Mouse (Mus musculus): Measurements from ENCODE around the gene Tmem86a. TPM values are rescaled to one million over a fixed set of nuclear protein-coding genes. Genes with fewer than 3 reads are reported as not detected.

Gene Tmem86a
- polyA plus RNA-seq, 2 experiments from 2014 or later = 4.5 to 6.0 TPM

DNA sequence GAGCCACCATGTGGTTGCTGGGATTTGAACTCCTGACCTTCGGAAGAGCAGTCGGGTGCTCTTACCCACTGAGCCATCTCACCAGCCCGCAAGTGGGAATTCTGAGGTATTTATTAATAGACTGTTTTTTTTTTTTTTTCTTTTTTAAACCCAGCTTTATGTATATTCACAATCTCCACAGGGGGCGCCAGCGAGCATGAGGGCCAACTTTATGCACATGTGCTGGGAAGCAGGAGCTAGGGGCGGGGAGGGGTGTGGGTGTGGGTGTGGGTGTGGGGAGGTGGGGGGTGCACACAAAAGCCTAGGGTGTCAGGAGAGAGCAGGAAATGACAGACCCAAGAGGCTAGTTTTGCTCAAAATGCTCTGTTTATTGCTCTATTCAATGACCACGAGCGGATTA is 27.1 kb downstream of the Tmem86a start:
- no peak for ATAC-seq

DNA sequence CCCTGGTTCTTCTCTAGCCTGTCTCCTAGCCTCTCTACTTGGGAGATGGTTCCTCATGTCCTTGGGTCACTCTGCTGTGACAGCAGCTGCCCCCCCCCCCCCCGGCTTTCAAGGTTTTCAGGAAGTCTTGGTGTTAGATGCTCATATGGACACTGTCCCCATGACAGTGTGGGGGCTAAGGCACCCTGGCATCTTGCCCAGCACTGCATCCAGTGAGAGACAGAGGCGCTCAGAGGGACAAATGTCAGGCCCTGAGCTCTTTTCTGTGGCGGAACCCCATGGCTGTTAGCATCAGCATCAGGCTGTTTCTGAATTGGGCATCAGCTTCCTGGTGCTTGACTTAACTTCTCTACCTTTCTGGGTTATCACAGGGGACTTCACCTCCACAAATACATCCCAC is 30.5 kb downstream of the Tmem86a start:
- no peak for ATAC-seq

DNA sequence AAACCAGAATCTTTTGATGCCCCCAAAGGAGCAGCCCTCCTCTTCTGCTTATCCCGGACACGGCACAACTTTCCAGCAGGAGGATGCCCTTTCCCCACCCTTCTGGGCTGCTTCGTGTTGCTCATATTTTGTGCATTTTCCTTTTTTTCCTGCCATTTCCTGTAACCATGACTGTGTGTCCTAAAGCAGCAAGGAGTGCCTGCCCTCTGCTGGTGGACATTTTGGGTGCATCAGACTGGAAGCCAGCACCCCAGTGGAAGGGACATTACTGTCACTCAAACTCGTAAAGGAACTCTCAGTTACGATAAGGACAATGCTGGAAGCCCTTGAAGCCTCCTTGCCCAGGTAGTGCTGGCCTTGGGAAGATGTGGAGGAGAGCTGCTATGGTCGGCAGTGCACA is 30.9 kb downstream of the Tmem86a start:
- ATAC-seq = peak; percentile 86

DNA sequence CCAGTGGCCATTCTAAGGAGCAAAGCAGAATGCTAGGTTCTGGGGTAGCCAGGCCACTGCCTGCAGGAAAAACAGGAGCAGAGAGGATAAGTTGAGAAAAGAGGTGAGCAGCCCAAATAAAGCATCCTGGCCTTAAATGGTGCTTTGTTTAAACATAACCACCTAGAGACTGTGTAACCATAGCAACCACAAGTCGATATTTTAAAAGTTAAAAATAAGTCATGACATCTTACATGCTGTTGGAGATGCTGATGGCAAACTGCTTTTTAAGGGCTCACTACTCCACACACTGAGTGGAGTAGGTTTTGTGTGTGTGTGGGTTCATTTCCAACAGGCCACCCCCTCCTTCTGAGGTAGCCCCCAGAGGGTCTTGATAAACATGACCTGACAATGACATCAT is 34.7 kb downstream of the Tmem86a start:
- ATAC-seq = no peak

DNA sequence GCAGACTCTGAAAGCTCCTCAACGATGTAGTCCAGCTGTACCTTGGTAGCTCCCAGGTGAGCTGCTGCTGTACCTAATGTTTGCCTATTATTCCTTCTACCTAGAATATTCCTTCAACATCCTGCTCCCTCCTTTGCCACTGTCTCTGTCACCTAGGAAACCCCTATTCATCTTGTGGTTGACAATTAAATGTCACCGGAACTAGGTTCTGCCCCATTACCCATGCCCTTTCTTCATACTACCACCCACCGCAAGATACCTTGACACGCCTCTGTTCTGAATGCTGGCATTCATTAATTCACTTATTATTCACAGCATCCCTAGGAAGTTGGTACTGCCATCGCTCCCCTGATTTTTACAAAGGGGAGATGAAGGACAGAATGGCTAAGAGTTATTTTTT is 43.5 kb downstream of the Tmem86a start:
- ATAC-seq = peak; percentile 73

DNA sequence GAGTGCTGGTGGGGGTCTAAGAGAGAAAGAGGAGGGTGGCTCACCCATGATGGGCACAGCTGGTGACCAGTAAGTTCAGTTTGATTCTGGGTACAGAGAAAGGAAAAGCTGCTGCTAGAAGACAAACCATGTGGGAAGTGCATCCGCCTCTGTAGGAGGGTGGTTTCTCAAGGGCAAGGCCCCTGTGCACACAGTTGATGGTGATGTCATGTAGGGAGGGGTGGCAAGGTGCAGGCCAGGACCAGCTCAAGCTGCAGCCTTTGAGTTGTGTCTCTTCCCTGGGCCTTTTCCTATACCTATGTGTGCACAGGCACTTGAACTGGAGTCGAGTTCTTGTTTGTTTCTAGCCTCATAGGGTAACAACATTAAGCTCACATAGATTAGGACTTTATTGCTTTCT is 44.6 kb downstream of the Tmem86a start:
- peak; percentile 67 for ATAC-seq

DNA sequence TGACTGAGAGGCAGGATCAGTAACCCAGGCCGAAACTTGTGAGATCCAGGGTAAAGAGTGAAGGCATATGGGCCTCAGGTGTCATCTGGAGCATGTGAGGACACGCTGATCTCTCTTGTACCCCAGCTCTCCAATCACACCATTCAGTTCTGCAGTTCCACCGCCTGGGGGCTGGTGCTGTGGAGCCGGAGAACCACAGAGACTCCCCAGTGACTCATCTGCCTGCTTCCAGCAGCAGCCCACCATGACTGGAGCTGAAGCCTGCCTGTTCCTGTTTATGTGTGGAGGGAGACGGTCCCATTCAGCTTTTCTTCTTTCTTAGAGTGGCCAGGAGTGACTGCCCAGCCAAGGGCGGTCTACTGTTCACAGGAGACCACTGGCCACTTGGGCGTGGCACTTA is 47.6 kb downstream of the Tmem86a start:
- no peak for ATAC-seq

DNA sequence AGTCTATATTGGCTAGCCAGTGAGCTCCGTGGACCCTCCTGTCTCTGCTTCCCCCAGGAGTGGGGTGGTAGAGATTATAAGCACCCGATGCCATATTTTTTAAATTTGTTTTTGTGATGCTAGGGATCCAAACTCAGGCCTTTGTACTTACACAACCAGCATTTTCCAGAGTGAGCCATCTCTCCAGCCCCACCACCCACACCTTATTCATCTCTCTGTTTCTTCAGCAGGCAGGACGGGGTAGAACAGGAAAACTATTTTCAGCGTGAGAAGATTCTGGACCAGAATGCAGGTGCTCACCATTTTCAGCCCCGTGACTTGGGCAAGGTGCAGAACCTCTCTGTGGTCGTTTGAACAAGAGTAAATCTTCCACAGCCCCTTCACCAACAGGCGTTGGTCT is 48.9 kb downstream of the Tmem86a start:
- no peak for ATAC-seq

DNA sequence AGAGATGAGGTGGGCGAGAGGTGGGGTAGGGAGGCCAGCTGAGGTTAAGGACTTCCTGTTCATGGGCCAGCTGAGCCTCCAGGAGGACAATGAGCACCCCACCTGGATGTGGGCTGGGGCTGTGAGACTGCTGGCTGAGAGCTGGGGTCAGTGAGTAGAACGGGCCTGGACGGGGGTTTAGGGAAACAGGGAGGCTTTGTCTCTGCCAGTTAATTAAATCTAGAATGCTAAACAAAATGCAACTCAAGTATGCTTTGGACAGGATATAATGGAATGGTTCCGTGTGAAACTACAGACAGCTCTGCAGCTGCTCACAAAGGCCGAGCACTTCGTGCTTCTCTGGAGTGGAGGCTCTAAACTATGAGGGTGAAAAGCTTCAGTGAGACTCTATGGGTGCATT is 50.2 kb downstream of the Tmem86a start:
- no peak for ATAC-seq

DNA sequence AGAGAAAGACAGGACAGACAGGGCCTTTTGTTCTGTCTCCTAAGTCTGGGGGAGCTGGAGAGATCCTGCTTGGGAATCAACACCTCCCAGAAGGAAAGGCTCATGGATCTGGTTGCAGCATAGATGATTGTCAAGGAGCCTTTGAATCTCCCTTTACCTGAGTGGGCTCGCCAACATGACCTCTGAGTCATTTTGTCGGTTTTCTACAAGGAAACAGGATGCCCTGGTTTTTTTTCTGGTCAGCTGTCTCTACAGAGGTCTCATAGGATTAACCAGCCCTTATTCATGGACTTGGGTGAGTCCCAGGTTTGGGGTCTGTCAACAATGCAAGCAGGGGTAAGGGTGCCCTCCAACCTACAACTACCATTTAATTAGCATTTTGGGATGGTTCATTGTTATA is 52.6 kb downstream of the Tmem86a start:
- peak; percentile 31 for ATAC-seq

DNA sequence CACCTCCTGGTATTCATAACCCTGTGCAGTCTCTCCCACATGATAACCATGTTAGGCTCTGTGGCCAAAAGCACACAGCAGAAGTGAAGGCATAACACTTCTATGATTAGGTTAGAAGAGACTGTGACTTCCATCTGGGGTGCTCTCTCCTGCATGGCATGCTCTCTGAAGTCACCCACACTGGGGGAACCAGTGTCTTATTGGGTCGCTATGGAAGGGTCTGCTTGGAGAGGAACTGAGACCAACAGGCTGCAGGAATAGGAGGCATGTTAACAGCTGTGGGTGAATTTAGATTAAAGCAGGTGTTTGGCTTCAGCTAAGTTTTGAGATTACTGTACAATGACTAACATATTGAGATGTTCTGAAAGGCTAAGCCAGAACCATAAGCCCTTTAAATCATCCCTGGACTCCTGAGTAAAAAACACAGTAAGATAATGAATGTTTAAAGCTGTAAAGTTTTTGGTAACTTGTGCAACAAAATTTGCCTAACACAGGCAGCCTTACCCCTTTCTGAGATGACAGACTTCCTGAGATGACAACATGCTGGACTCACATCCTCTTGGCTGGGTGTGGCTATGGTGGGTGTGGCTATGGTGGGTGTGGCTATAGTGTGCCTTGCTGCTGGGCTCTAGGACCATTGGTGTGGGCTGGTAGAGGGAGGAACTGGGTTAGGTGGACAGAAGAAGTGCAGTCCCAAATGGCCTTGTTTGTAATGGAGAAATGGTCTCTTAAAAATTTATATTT is 53.4 kb downstream of the Tmem86a start:
- peak; percentile 90 for ATAC-seq

Other genes starting within 250 kb of the Tmem86a start
- 100 to 1,000 TPM; 817 to 958 TPM for gene Ldha, start 209.1 kb upstream of the Tmem86a start, polyA plus RNA-seq (2017; shearing (Covaris generic))
- gene Ldhc, start 189.4 kb upstream of the Tmem86a start, polyA plus RNA-seq (2017; shearing (Covaris generic)) = not detected
- 100 to 1,000 TPM in 1 of 2 experiments, 10 to 100 TPM in 1; 78.3 to 102 TPM for gene Tsg101, start 130.6 kb upstream of the Tmem86a start, polyA plus RNA-seq (2017; shearing (Covaris generic))
- gene Uevld, start 92.1 kb upstream of the Tmem86a start, polyA plus RNA-seq (2017; shearing (Covaris generic)) = 1 to 10 TPM; 7.5 to 9.0 TPM
- gene Gm9999, start 67.0 kb upstream of the Tmem86a start, polyA plus RNA-seq (2017; shearing (Covaris generic)) = not detected
- gene Spty2d1, start 42.2 kb upstream of the Tmem86a start, polyA plus RNA-seq (2017; shearing (Covaris generic)) = 10 to 100 TPM; 29.0 to 60.4 TPM
- 10 to 100 TPM in 1 of 2 experiments, 1 to 10 TPM in 1; 9.8 to 17.8 TPM for gene Ptpn5, start 83.1 kb downstream of the Tmem86a start, polyA plus RNA-seq (2017; shearing (Covaris generic))
- not detected for gene Mrgpra6, start 154.3 kb downstream of the Tmem86a start, polyA plus RNA-seq (2017; shearing (Covaris generic))
- gene Mrgpra9, start 202.2 kb downstream of the Tmem86a start, polyA plus RNA-seq (2017; shearing (Covaris generic)) = not detected

Data from CD4-positive, CD25-positive, alpha-beta regulatory T cell, adult 4 months (primary cell).